Comparison of ENCODE assay signal across 30 mouse cellular contexts in genomic region chr2:13527125-13527524, GRCm38 (mm10). TPM values are rescaled to one million over a fixed set of nuclear protein-coding genes. Genes with fewer than 3 reads are reported as not detected.
DNase-seq lines count a peak whose midpoint lies in the region; ATAC-seq and TF ChIP-seq lines count a peak whose summit lies in the region.
"Had no signal": no experiment of that assay in that cellular context is flagged by ENCODE, and none has a peak within 500 bp of the region (broad histone marks: within the 10 kb centered on the region; RNA-seq: fewer than 3 reads in every experiment).

No protein-coding gene starts in this region.

- no peak overlapping the region for H3K4me3 ChIP-seq in heart, postnatal 0 days (ENCODE audit: low read depth, low read length)
- H3K4me3 ChIP-seq in midbrain, embryonic 16.5 days (ENCODE audit: low read depth, low read length) = no peak overlapping the region
- H3K4me3 ChIP-seq in midbrain, embryonic 13.5 days (replicated peaks) = no peak overlapping the region
- H3K4me3 ChIP-seq in hindbrain, embryonic 14.5 days (replicated peaks; ENCODE audit: low read length) = no peak overlapping the region
- H3K4me3 ChIP-seq in neural tube, embryonic 14.5 days (ENCODE audit: low read depth, low read length) = no peak overlapping the region
- no peak overlapping the region for H3K4me3 ChIP-seq in intestine, embryonic 15.5 days (replicated peaks)
- H3K4me3 ChIP-seq: embryonic facial prominence, embryonic 13.5 days; erythroblast, embryonic 14.5 days; forebrain, embryonic 12.5 days; limb, embryonic 12.5 days; neural tube, embryonic 13.5 days had no signal

- H3K4me1 ChIP-seq in heart, postnatal 0 days (ENCODE audit: control insufficient read depth, insufficient read depth) = 0 out of 2 replicates have a peak, but pooled peaks cover 10% of the 10 kb centered on the region
- 0 out of 2 replicates have a peak, but pooled peaks cover 2% of the 10 kb centered on the region for H3K4me1 ChIP-seq in midbrain, embryonic 16.5 days (ENCODE audit: control insufficient read depth, insufficient read depth, low read length)
- peaks cover 12% of the 10 kb centered on the region; the same call in 1 of the 2 replicates for H3K4me1 ChIP-seq in midbrain, embryonic 13.5 days (replicated peaks)
- H3K4me1 ChIP-seq in hindbrain, embryonic 14.5 days (replicated peaks; ENCODE audit: control insufficient read depth, insufficient read depth, low read length) = 0 out of 2 replicates have a peak, but pooled peaks cover 4% of the 10 kb centered on the region
- H3K4me1 ChIP-seq in neural tube, embryonic 14.5 days (ENCODE audit: control insufficient read depth, insufficient read depth, low read length) = no peaks in the 10 kb centered on the region
- no peaks in the 10 kb centered on the region for H3K4me1 ChIP-seq in intestine, embryonic 15.5 days (replicated peaks)
- H3K4me1 ChIP-seq: limb, embryonic 12.5 days had no signal

- H3K9ac ChIP-seq in heart, postnatal 0 days (replicated peaks; ENCODE audit: low read depth, low read length) = no peak overlapping the region
- H3K9ac ChIP-seq in midbrain, embryonic 16.5 days (ENCODE audit: low read depth, low read length) = no peak overlapping the region
- H3K9ac ChIP-seq in midbrain, embryonic 13.5 days (replicated peaks) = no peak overlapping the region
- no peak overlapping the region for H3K9ac ChIP-seq in hindbrain, embryonic 14.5 days
- H3K9ac ChIP-seq in neural tube, embryonic 14.5 days (replicated peaks; ENCODE audit: low read depth, low read length) = no peak overlapping the region
- H3K9ac ChIP-seq in intestine, embryonic 15.5 days = no peak overlapping the region
- H3K9ac ChIP-seq: embryonic facial prominence, embryonic 13.5 days; forebrain, embryonic 12.5 days; limb, embryonic 12.5 days; liver, postnatal 0 days; neural tube, embryonic 13.5 days had no signal

- H3K4me2 ChIP-seq in heart, postnatal 0 days (ENCODE audit: low read depth, low read length) = no peak overlapping the region
- H3K4me2 ChIP-seq in midbrain, embryonic 16.5 days (ENCODE audit: low read length) = no peak overlapping the region
- no peak overlapping the region for H3K4me2 ChIP-seq in midbrain, embryonic 13.5 days (replicated peaks)
- no peak overlapping the region for H3K4me2 ChIP-seq in hindbrain, embryonic 14.5 days (replicated peaks)
- no peak overlapping the region for H3K4me2 ChIP-seq in neural tube, embryonic 14.5 days (ENCODE audit: low read depth, low read length)
- H3K4me2 ChIP-seq in intestine, embryonic 15.5 days (replicated peaks) = no peak overlapping the region
- H3K4me2 ChIP-seq: embryonic facial prominence, embryonic 13.5 days; forebrain, embryonic 12.5 days; limb, embryonic 12.5 days; liver, embryonic 11.5 days; neural tube, embryonic 13.5 days had no signal

- 0 out of 2 replicates have a peak, but pooled peaks have one; percentile 14 for ATAC-seq in heart, postnatal 0 days (ENCODE audit: insufficient read depth, low read depth)
- ATAC-seq in midbrain, embryonic 16.5 days = 0 out of 2 replicates have a peak, but pooled peaks have one; percentile 51
- no peak for ATAC-seq in midbrain, embryonic 13.5 days
- no peak for ATAC-seq in hindbrain, embryonic 14.5 days (ENCODE audit: low FRiP score)
- 0 out of 2 replicates have a peak, but pooled peaks have one; percentile 44 for ATAC-seq in neural tube, embryonic 14.5 days (ENCODE audit: low read depth)
- no peak for ATAC-seq in intestine, embryonic 15.5 days
- ATAC-seq: activated CD4-positive, CD25-positive, alpha-beta regulatory T cell, adult 4 months; intestine, embryonic 16.5 days; liver, postnatal 0 days had no signal

- H3K27ac ChIP-seq in heart, postnatal 0 days (ENCODE audit: low read depth) = peak overlapping the region; percentile 41
- no peak overlapping the region for H3K27ac ChIP-seq in midbrain, embryonic 16.5 days (ENCODE audit: low read length)
- no peak overlapping the region for H3K27ac ChIP-seq in midbrain, embryonic 13.5 days
- H3K27ac ChIP-seq in hindbrain, embryonic 14.5 days = 0 out of 2 replicates have a peak overlapping the region, but pooled peaks have one; percentile 32
- no peak overlapping the region for H3K27ac ChIP-seq in neural tube, embryonic 14.5 days (ENCODE audit: low read depth, low read length)
- no peak overlapping the region for H3K27ac ChIP-seq in intestine, embryonic 15.5 days
- H3K27ac ChIP-seq: embryonic facial prominence, embryonic 13.5 days; limb, embryonic 12.5 days; neural tube, embryonic 13.5 days; stomach, postnatal 0 days had no signal

- no peaks in the 10 kb centered on the region for H3K9me3 ChIP-seq in heart, postnatal 0 days (replicated peaks; ENCODE audit: control insufficient read depth, low read length)
- H3K9me3 ChIP-seq in midbrain, embryonic 16.5 days (replicated peaks; ENCODE audit: control insufficient read depth, low read length, poor library complexity, severe bottlenecking) = no peaks in the 10 kb centered on the region
- no peaks in the 10 kb centered on the region for H3K9me3 ChIP-seq in midbrain, embryonic 13.5 days
- H3K9me3 ChIP-seq in hindbrain, embryonic 14.5 days (ENCODE audit: control insufficient read depth, low read length) = no peaks in the 10 kb centered on the region
- no peaks in the 10 kb centered on the region for H3K9me3 ChIP-seq in neural tube, embryonic 14.5 days (ENCODE audit: control insufficient read depth, low read length)
- no peaks in the 10 kb centered on the region for H3K9me3 ChIP-seq in intestine, embryonic 15.5 days
- H3K9me3 ChIP-seq: embryonic facial prominence, embryonic 13.5 days; forebrain, embryonic 12.5 days; limb, embryonic 12.5 days; neural tube, embryonic 13.5 days had no signal

- no peaks in the 10 kb centered on the region for H3K27me3 ChIP-seq in heart, postnatal 0 days (ENCODE audit: control insufficient read depth, insufficient read depth, low read length)
- H3K27me3 ChIP-seq in midbrain, embryonic 16.5 days (ENCODE audit: control insufficient read depth, insufficient read depth, low read depth, low read length) = no peaks in the 10 kb centered on the region
- H3K27me3 ChIP-seq in midbrain, embryonic 13.5 days = no peaks in the 10 kb centered on the region
- peaks cover 7% of the 10 kb centered on the region for H3K27me3 ChIP-seq in hindbrain, embryonic 14.5 days (ENCODE audit: control insufficient read depth, insufficient read depth, low read length)
- H3K27me3 ChIP-seq in neural tube, embryonic 14.5 days (ENCODE audit: control insufficient read depth, insufficient read depth, low read length) = no peaks in the 10 kb centered on the region
- H3K27me3 ChIP-seq in intestine, embryonic 15.5 days (replicated peaks) = no peaks in the 10 kb centered on the region
- H3K27me3 ChIP-seq: embryonic facial prominence, embryonic 13.5 days; forebrain, embryonic 12.5 days; limb, embryonic 12.5 days; neural tube, embryonic 13.5 days had no signal

- no peaks in the 10 kb centered on the region for H3K36me3 ChIP-seq in heart, postnatal 0 days (replicated peaks; ENCODE audit: control insufficient read depth, insufficient read depth, low read length)
- H3K36me3 ChIP-seq in midbrain, embryonic 16.5 days (ENCODE audit: control insufficient read depth, insufficient read depth, low read length) = no peaks in the 10 kb centered on the region
- H3K36me3 ChIP-seq in midbrain, embryonic 13.5 days = no peaks in the 10 kb centered on the region
- H3K36me3 ChIP-seq in hindbrain, embryonic 14.5 days (replicated peaks; ENCODE audit: control insufficient read depth, insufficient read depth) = no peaks in the 10 kb centered on the region
- no peaks in the 10 kb centered on the region for H3K36me3 ChIP-seq in neural tube, embryonic 14.5 days (ENCODE audit: control insufficient read depth, insufficient read depth, low read length)
- no peaks in the 10 kb centered on the region for H3K36me3 ChIP-seq in intestine, embryonic 15.5 days
- H3K36me3 ChIP-seq: embryonic facial prominence, embryonic 13.5 days; forebrain, embryonic 12.5 days; limb, embryonic 12.5 days; neural tube, embryonic 13.5 days had no signal

- peak; percentile 24 for DNase-seq in heart, postnatal 0 days (ENCODE audit: low spot score)
- DNase-seq in heart, postnatal 4 days = no peak
- DNase-seq in hindbrain, embryonic 14.5 days (ENCODE audit: low spot score) = no peak
- no peak for DNase-seq in T-cell, adult 2 months (ENCODE audit: low spot score)
- DNase-seq: cerebellum, postnatal 36 days; embryo, embryonic 11 days; gastrocnemius, postnatal 36 days; kidney, adult 9 months; kidney, postnatal 14 days; layer of hippocampus, postnatal 36 days; liver, postnatal 0 days; lung, postnatal 36 days; thymus, adult 2 months had no signal

- 36% methylated on average over 2 of the region's 2 CpGs for WGBS in heart, postnatal 0 days
- 39% methylated on average over 2 of the region's 2 CpGs for WGBS in midbrain, embryonic 16.5 days
- 54% methylated on average over 2 of the region's 2 CpGs for WGBS in midbrain, embryonic 13.5 days
- 33% methylated on average over 2 of the region's 2 CpGs for WGBS in hindbrain, embryonic 14.5 days
- whole genome bisulfite sequencing in neural tube, embryonic 14.5 days = 30% methylated on average over 2 of the region's 2 CpGs
- 73% methylated on average over 2 of the region's 2 CpGs for WGBS in intestine, embryonic 15.5 days

- TF ChIP-seq CTCF in heart, postnatal 0 days (IDR thresholded peaks at IDR 0.05; ENCODE audit: low read depth) = no peak

- TF ChIP-seq EP300 in heart, postnatal 0 days (IDR thresholded peaks at IDR 0.05; ENCODE audit: low read depth) = no peak

RNA-seq across cellular contexts. Expression of gene Trdmt1, which starts 17.3 kb away (rescaled TPM):
- total RNA-seq in heart, postnatal 0 days (2014; rRNA removed; ENCODE audit: low replicate concordance) = 5.7 and 19.0 TPM in 2 replicates
- 9.3 and 10.3 TPM in 2 replicates for polyA plus RNA-seq in heart, postnatal 0 days (2015; fragmentation: Nextera tagmentation; extraction: Ambion mirVana)
- total RNA-seq in heart, postnatal 4 days (2021) = 10 to 100 TPM; 11.3 to 14.4 TPM
- 7.3 and 8.5 TPM in 2 replicates for polyA plus RNA-seq in midbrain, embryonic 16.5 days (2015; fragmentation: Nextera tagmentation; extraction: Ambion mirVana)
- 7.1 and 8.0 TPM in 2 replicates for polyA plus RNA-seq in midbrain, embryonic 13.5 days (2015; fragmentation: Nextera tagmentation; extraction: Ambion mirVana)
- 8.2 and 11.7 TPM in 2 replicates for polyA plus RNA-seq in hindbrain, embryonic 14.5 days (2014; fragmentation: Nextera tagmentation; extraction: Ambion mirVana)
- 8.1 and 11.7 TPM in 2 replicates for polyA plus RNA-seq in neural tube, embryonic 14.5 days (2014; fragmentation: Nextera tagmentation; extraction: Ambion mirVana)
- polyA plus RNA-seq in intestine, embryonic 15.5 days (2015; fragmentation: Nextera tagmentation; extraction: Ambion mirVana) = 8.1 and 10.0 TPM in 2 replicates

RNA-seq across cellular contexts. Expression of gene Cubn, which starts 35.5 kb away (rescaled TPM):
- total RNA-seq in heart, postnatal 0 days (2014; rRNA removed; ENCODE audit: low replicate concordance) = 0.73 and 1.5 TPM in 2 replicates
- polyA plus RNA-seq in heart, postnatal 0 days (2015; fragmentation: Nextera tagmentation; extraction: Ambion mirVana) = 0.27 and 0.30 TPM in 2 replicates
- 1 to 10 TPM; 1.0 to 1.2 TPM for total RNA-seq in heart, postnatal 4 days (2021)
- 0.63 and 0.80 TPM in 2 replicates for polyA plus RNA-seq in midbrain, embryonic 16.5 days (2015; fragmentation: Nextera tagmentation; extraction: Ambion mirVana)
- polyA plus RNA-seq in midbrain, embryonic 13.5 days (2015; fragmentation: Nextera tagmentation; extraction: Ambion mirVana) = 0.43 and 0.48 TPM in 2 replicates
- polyA plus RNA-seq in hindbrain, embryonic 14.5 days (2014; fragmentation: Nextera tagmentation; extraction: Ambion mirVana) = 0.21 and 0.38 TPM in 2 replicates
- 0.61 and 0.63 TPM in 2 replicates for polyA plus RNA-seq in neural tube, embryonic 14.5 days (2014; fragmentation: Nextera tagmentation; extraction: Ambion mirVana)
- 7.3 and 8.9 TPM in 2 replicates for polyA plus RNA-seq in intestine, embryonic 15.5 days (2015; fragmentation: Nextera tagmentation; extraction: Ambion mirVana)
- total RNA-seq: hematopoietic stem cell, adult 5-6 weeks; megakaryocyte-erythroid progenitor cell, adult 5-6 weeks; MEL; monocyte, adult 5-6 weeks had no signal
- polyA plus RNA-seq: erythroblast, embryonic 14.5 days; liver, postnatal 0 days had no signal

RNA-seq across cellular contexts. Expression of gene Vim, which starts 46.6 kb away (rescaled TPM):
- 2,529 and 2,768 TPM in 2 replicates for total RNA-seq in heart, postnatal 0 days (2014; rRNA removed; ENCODE audit: low replicate concordance)
- 696 and 707 TPM in 2 replicates for polyA plus RNA-seq in heart, postnatal 0 days (2015; fragmentation: Nextera tagmentation; extraction: Ambion mirVana)
- total RNA-seq in heart, postnatal 4 days (2021) = 1,000 to 10,000 TPM; 1,329 to 1,381 TPM
- polyA plus RNA-seq in midbrain, embryonic 16.5 days (2015; fragmentation: Nextera tagmentation; extraction: Ambion mirVana) = 306 and 363 TPM in 2 replicates
- 773 and 781 TPM in 2 replicates for polyA plus RNA-seq in midbrain, embryonic 13.5 days (2015; fragmentation: Nextera tagmentation; extraction: Ambion mirVana)
- 448 TPM in 2 replicates for polyA plus RNA-seq in hindbrain, embryonic 14.5 days (2014; fragmentation: Nextera tagmentation; extraction: Ambion mirVana)
- polyA plus RNA-seq in neural tube, embryonic 14.5 days (2014; fragmentation: Nextera tagmentation; extraction: Ambion mirVana) = 466 and 601 TPM in 2 replicates
- 442 and 454 TPM in 2 replicates for polyA plus RNA-seq in intestine, embryonic 15.5 days (2015; fragmentation: Nextera tagmentation; extraction: Ambion mirVana)

Comparison
In these comparisons a context has a peak if more than half of its experiments do, and no peak if none do; other contexts are left out.
1. ATAC-seq: peak in heart, postnatal 0 days (single experiment), midbrain, embryonic 16.5 days (single experiment) and neural tube, embryonic 14.5 days (single experiment); none in midbrain, embryonic 13.5 days (single experiment), hindbrain, embryonic 14.5 days (single experiment) and intestine, embryonic 15.5 days (single experiment).
2. H3K27ac ChIP-seq: peak in heart, postnatal 0 days (single experiment) and hindbrain, embryonic 14.5 days (single experiment); none in midbrain, embryonic 16.5 days (single experiment), midbrain, embryonic 13.5 days (single experiment), neural tube, embryonic 14.5 days (single experiment) and intestine, embryonic 15.5 days (single experiment).